Mouse (Mus musculus): Measurements from ENCODE around the gene Tcte1.

Tcte1 gene

DNA sequence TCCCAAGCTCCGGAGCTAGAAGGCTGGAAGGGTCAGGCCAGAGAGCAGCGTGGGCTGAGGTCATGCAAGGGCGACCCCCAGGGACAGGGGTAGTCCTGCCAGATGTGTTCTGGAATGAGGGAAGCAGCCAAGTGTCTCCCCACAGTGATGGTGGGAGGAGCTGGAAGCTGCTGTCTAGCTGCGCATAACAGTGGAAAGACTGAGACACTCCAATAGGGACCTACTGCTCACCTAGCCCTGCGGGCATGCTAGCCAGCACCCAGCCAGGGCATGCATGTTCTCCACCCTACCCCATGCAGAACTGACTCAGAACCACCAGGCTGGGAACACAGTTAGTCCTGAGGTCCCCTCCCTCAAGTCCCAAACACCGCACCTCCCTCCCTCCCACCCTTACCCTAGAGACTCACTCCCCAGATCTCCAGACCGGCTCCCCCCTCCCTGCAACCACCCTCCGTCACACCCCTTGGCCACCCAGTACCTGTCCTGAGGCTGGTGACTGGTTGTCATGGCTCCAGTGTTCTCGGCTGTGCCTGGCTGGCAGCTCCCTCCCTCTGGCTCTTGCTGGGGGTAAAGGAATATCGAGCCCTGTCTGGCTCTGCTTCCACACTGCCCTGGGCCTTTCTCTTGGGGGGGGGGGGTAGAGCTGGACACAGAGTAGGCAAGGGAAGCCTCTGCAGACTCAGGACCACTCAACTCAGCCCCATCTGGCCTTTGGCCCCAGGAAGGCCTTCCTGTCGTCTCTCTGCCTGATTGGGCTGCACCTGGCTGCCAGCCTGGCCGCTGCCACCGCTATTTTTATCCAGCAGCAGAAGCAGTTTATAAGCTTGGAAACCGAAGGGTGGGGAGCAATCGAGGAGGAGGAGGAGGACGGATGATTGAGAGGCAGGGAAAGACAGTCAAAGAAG lies 68.7 kb downstream of the Tcte1 start:
- no peak for TF ChIP-seq GATA4 (IDR thresholded peaks at IDR 0.05; ENCODE audit: insufficient replicate concordance, low read length)

All from liver, adult (tissue).